Comparison of ENCODE assay signal across 9 mouse cellular contexts in genomic region chr1:134747236-134748174, GRCm38 (mm10).
A peak's percentile ranks its signal among the peaks of the same experiment; 100 is the strongest.
DNase-seq lines count a peak whose midpoint lies in the region; ATAC-seq and TF ChIP-seq lines count a peak whose summit lies in the region.
"Had no signal": no experiment of that assay in that cellular context is flagged by ENCODE, and none has a peak within 500 bp of the region (broad histone marks: within the 10 kb centered on the region; RNA-seq: fewer than 3 reads in every experiment).

No protein-coding gene starts in this region.

- no peaks in the 10 kb centered on the region for H3K4me1 ChIP-seq in embryonic facial prominence, embryonic 11.5 days (ENCODE audit: control insufficient read depth, insufficient read depth, low read length)
- H3K4me1 ChIP-seq in intestine, postnatal 0 days (replicated peaks; ENCODE audit: control insufficient read depth, insufficient read depth, low read length): no peaks in the 10 kb centered on the region

- peak; percentile 38; the same call in 1 of the 2 replicates for TF ChIP-seq CTCF in intestine, postnatal 0 days (IDR thresholded peaks at IDR 0.05; ENCODE audit: low read depth)

- ATAC-seq in embryonic facial prominence, embryonic 11.5 days (replicated peaks; ENCODE audit: insufficient number of reproducible peaks, low FRiP score, low TSS enrichment, low read depth): no peak
- no peak for ATAC-seq in intestine, postnatal 0 days

- H3K9me3 ChIP-seq in embryonic facial prominence, embryonic 11.5 days (replicated peaks; ENCODE audit: control insufficient read depth, low read length): no peaks in the 10 kb centered on the region
- H3K9me3 ChIP-seq in intestine, postnatal 0 days (ENCODE audit: control insufficient read depth): no peaks in the 10 kb centered on the region
- H3K9me3 ChIP-seq: embryonic facial prominence, embryonic 12.5 days had no signal

- no peak overlapping the region for H3K9ac ChIP-seq in embryonic facial prominence, embryonic 11.5 days (replicated peaks; ENCODE audit: low read length)
- no peak overlapping the region for H3K9ac ChIP-seq in intestine, postnatal 0 days (ENCODE audit: low read depth, low read length)
- H3K9ac ChIP-seq: embryonic facial prominence, embryonic 12.5 days had no signal

- H3K27me3 ChIP-seq in embryonic facial prominence, embryonic 11.5 days (ENCODE audit: control insufficient read depth, insufficient read depth, low read length): no peaks in the 10 kb centered on the region
- no peaks in the 10 kb centered on the region for H3K27me3 ChIP-seq in intestine, postnatal 0 days (replicated peaks; ENCODE audit: control insufficient read depth, insufficient read depth, low read length)

- WGBS in embryonic facial prominence, embryonic 11.5 days: 16% methylated on average over 23 of the region's 23 CpGs
- WGBS in intestine, postnatal 0 days: 22% methylated on average over 23 of the region's 23 CpGs

- no peaks in the 10 kb centered on the region for H3K36me3 ChIP-seq in embryonic facial prominence, embryonic 11.5 days (replicated peaks; ENCODE audit: control insufficient read depth, insufficient read depth, low read depth, low read length)
- H3K36me3 ChIP-seq in intestine, postnatal 0 days (ENCODE audit: control insufficient read depth, insufficient read depth): no peaks in the 10 kb centered on the region
- H3K36me3 ChIP-seq: embryonic facial prominence, embryonic 12.5 days had no signal

- H3K27ac ChIP-seq in embryonic facial prominence, embryonic 11.5 days (replicated peaks; ENCODE audit: low read depth, low read length): no peak overlapping the region
- no peak overlapping the region for H3K27ac ChIP-seq in intestine, postnatal 0 days (ENCODE audit: low read depth, low read length)
- H3K27ac ChIP-seq: embryonic facial prominence, embryonic 12.5 days had no signal

- no peak overlapping the region for H3K4me3 ChIP-seq in embryonic facial prominence, embryonic 11.5 days (ENCODE audit: low read depth, low read length)
- H3K4me3 ChIP-seq in intestine, postnatal 0 days (ENCODE audit: low read depth, low read length): no peak overlapping the region
- H3K4me3 ChIP-seq: embryonic facial prominence, embryonic 12.5 days had no signal

- peak; percentile 58 for DNase-seq in ovary, postnatal 36 days (ENCODE audit: low spot score)
- no peak for DNase-seq in ovary, postnatal 10 days (ENCODE audit: low spot score)
- DNase-seq in embryonic facial prominence, embryonic 11.5 days (ENCODE audit: low spot score): peak; percentile 28
- peak; percentile 69 for DNase-seq in lung, postnatal 14 days
- peak; percentile 76 to 77 for DNase-seq in spleen, postnatal 36 days (ENCODE audit: low spot score in 2 of 2)
- no peak for DNase-seq in urinary bladder, adult 2 months (ENCODE audit: low spot score)
- no peak for DNase-seq in ovary, adult 18-20 months (ENCODE audit: low spot score)

- H3K4me2 ChIP-seq in embryonic facial prominence, embryonic 11.5 days (ENCODE audit: low read depth, low read length): no peak overlapping the region
- peak overlapping the region; percentile 43 for H3K4me2 ChIP-seq in intestine, postnatal 0 days (replicated peaks; ENCODE audit: low read depth)
- H3K4me2 ChIP-seq: embryonic facial prominence, embryonic 12.5 days had no signal

Comparison
In these comparisons a context has a peak if more than half of its experiments do, and no peak if none do; other contexts are left out.
1. DNase-seq: peak in ovary, postnatal 36 days (single experiment), embryonic facial prominence, embryonic 11.5 days (single experiment), lung, postnatal 14 days (single experiment) and spleen, postnatal 36 days (2 of 2); none in ovary, postnatal 10 days (single experiment), urinary bladder, adult 2 months (single experiment) and ovary, adult 18-20 months (single experiment).